Mouse (Mus musculus) embryonic facial prominence, embryonic 10.5 days (tissue): ENCODE data around the gene Fpr-rs3. TPM values are rescaled to one million over a fixed set of nuclear protein-coding genes. Genes with fewer than 3 reads are reported as not detected.

Experiments
- DNase-seq: peaks from one replicate; pipeline ENCODE4 v3.0.0-alpha.2; 2017; ENCODE audit warnings: low spot score
- H3K27ac ChIP-seq: fragments of 300-500 bp; sonication (generic); replicated peaks from 2 replicates; pipeline ENCODE4 v1.5.1; 2016; ENCODE audit warnings: mild to moderate bottlenecking
- H3K27me3 ChIP-seq: fragments of 300-500 bp; sonication (generic); replicated peaks from 2 replicates; pipeline ENCODE4 v1.6.1; 2016; ENCODE audit warnings: low read depth, mild to moderate bottlenecking; ENCODE audit not compliant: poor library complexity, severe bottlenecking
- H3K36me3 ChIP-seq: fragments of 300-500 bp; sonication (generic); replicated peaks from 2 replicates; pipeline ENCODE4 v1.6.1; 2016; ENCODE audit warnings: mild to moderate bottlenecking, moderate library complexity
- H3K4me1 ChIP-seq: fragments of 300-500 bp; sonication (generic); 2 replicates; pipeline ENCODE4 v1.6.1; 2016
- H3K4me3 ChIP-seq: fragments of 300-500 bp; sonication (generic); 2 replicates; pipeline ENCODE4 v1.5.1; 2016; ENCODE audit warnings: mild to moderate bottlenecking, moderate library complexity
- H3K9me3 ChIP-seq: fragments of 300-500 bp; sonication (generic); 2 replicates; pipeline ENCODE4 v1.6.1; 2016; ENCODE audit warnings: mild to moderate bottlenecking
- WGBS: fragments of 180-500 bp; shearing (Covaris S2); methylation state at CpG from one replicate; pipeline ENCODE4 v1.1.7; 2016; 5-methylcytosine and 5-hydroxymethylcytosine counted together
- polyA plus RNA-seq: library from polyadenylated mRNA; unstranded; fragments of >200 nt; fragmentation: Nextera tagmentation; extraction: Ambion mirVana; gene quantifications from 2 replicates; pipeline ENCODE4 v1.2.1, GENCODE M21; 2016

The Fpr-rs3 gene
- not detected in 2 replicates for polyA plus RNA-seq

GRCm38 (mm10) chr17:20624777-20625176, at the start of gene Fpr-rs3:
Gene Fpr-rs3 (minus strand): TSS chr17:20624877.
- Histone ChIP-seq H3K4me3 (no peak within 1 kb of the TSS), H3K36me3 (no peaks in the 10 kb centered on the region), H3K4me1 (no peaks in the 10 kb centered on the region), H3K27ac (no peak within 1 kb of the TSS), H3K27me3 (no peaks in the 10 kb centered on the region), H3K9me3 (peaks cover 28% of the 10 kb centered on the region)
- no peak for DNase-seq

DNA sequence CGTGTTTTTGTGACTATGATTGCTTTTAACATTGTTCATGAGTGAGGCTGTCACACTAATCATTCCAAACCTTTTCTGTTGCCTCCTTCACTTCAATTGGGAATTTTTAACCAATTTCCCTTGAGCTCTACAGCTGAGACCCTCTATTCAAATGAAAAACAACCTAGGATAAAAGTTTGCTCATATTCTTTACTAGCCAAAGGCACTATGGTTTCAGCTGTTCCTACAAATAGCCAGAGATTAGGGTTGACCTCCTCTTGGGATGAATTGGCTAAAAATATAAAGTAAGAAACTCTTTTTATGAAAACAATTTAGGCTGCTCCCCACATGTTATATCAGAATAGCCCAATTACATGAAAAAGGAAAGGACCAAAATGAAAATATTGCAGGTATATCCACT, 28.4 kb downstream of the Fpr-rs3 start, which contains the start of gene Vmn2r110:
Gene Vmn2r110, minus strand, starts transcription at position 101 of the 400 bp plus-strand sequence.
- H3K27me3 ChIP-seq, result no peaks in the 10 kb centered on the region
- no peaks in the 10 kb centered on the region for H3K36me3 ChIP-seq
- DNase-seq, result no peak
- no peaks in the 10 kb centered on the region for H3K4me1 ChIP-seq
- no peak within 1 kb of the TSS for H3K27ac ChIP-seq
- WGBS, result 36% methylated on average over 1 of the region's 1 CpGs
- no peak within 1 kb of the TSS for H3K4me3 ChIP-seq
- H3K9me3 ChIP-seq, result peaks cover 11% of the 10 kb centered on the region; the same call in 1 of the 2 replicates

Other genes starting within 250 kb of the Fpr-rs3 start
- gene Vmn1r224, start 210.7 kb downstream of the Fpr-rs3 start, polyA plus RNA-seq, result not detected in 2 replicates
- not detected in 2 replicates for gene Vmn2r108, start 143.5 kb downstream of the Fpr-rs3 start, polyA plus RNA-seq
- gene Vmn1r225, start 126.7 kb downstream of the Fpr-rs3 start, polyA plus RNA-seq, result not detected in 2 replicates
- not detected in 2 replicates for gene Vmn2r109, start 60.1 kb downstream of the Fpr-rs3 start, polyA plus RNA-seq
- gene Vmn2r110, start 28.5 kb downstream of the Fpr-rs3 start, polyA plus RNA-seq, result 0.04 and 0.05 TPM in 2 replicates
- gene Vmn1r226, start 58.0 kb upstream of the Fpr-rs3 start, polyA plus RNA-seq, result not detected in 2 replicates
- gene Vmn1r227, start 105.0 kb upstream of the Fpr-rs3 start, polyA plus RNA-seq, result not detected in 2 replicates
- not detected in 2 replicates for gene Vmn1r228, start 161.3 kb upstream of the Fpr-rs3 start, polyA plus RNA-seq
- 0.01 TPM in 1 of 2 replicates, not detected in the other for gene Vmn1r229, start 186.7 kb upstream of the Fpr-rs3 start, polyA plus RNA-seq
- not detected in 2 replicates for gene Vmn1r230, start 215.6 kb upstream of the Fpr-rs3 start, polyA plus RNA-seq